Mouse (Mus musculus) induced T-regulatory cell, adult 2 months (primary cell): ENCODE measurements around the gene Nrcam.

Experiments used
- DNase-seq: peaks from one replicate; pipeline ENCODE4 v3.0.0-alpha.2; 2012; ENCODE audit warnings: low read depth

Gene Nrcam

GRCm38 (mm10) chr12:44437046-44437827 lies 108.6 kb downstream of the Nrcam start:
- DNase-seq = no peak

- DNase-seq = no peak
Observed at GRCm38 (mm10) chr12:44438884-44439283, 110.2 kb downstream of the Nrcam start.

- DNase-seq = no peak
Observed at GRCm38 (mm10) chr12:44440230-44440629, 111.5 kb downstream of the Nrcam start.

- DNase-seq = no peak
Observed at GRCm38 (mm10) chr12:44450930-44451329, 122.2 kb downstream of the Nrcam start.

- DNase-seq = no peak
Observed at GRCm38 (mm10) chr12:44451742-44452141, 123.1 kb downstream of the Nrcam start.

GRCm38 (mm10) chr12:44453791-44454190 lies 125.1 kb downstream of the Nrcam start:
- DNase-seq = no peak

- no peak for DNase-seq
Observed at GRCm38 (mm10) chr12:44457961-44458360, 129.3 kb downstream of the Nrcam start.

GRCm38 (mm10) chr12:44462436-44462835 lies 133.8 kb downstream of the Nrcam start:
- DNase-seq = no peak

GRCm38 (mm10) chr12:44462976-44463375 lies 134.3 kb downstream of the Nrcam start:
- no peak for DNase-seq

- DNase-seq = no peak
Observed at GRCm38 (mm10) chr12:44471073-44471472, 142.4 kb downstream of the Nrcam start.

GRCm38 (mm10) chr12:44475355-44475754 lies 146.7 kb downstream of the Nrcam start:
- no peak for DNase-seq

GRCm38 (mm10) chr12:44479260-44480030 lies 150.8 kb downstream of the Nrcam start:
- no peak for DNase-seq

GRCm38 (mm10) chr12:44480031-44480419 lies 151.3 kb downstream of the Nrcam start:
- no peak for DNase-seq

GRCm38 (mm10) chr12:44481415-44481814 lies 152.7 kb downstream of the Nrcam start:
- no peak for DNase-seq

- DNase-seq = no peak
Observed at GRCm38 (mm10) chr12:44492759-44493479, 164.2 kb downstream of the Nrcam start.

- no peak for DNase-seq
Observed at GRCm38 (mm10) chr12:44497762-44498161, 169.1 kb downstream of the Nrcam start.

GRCm38 (mm10) chr12:44498872-44499271 lies 170.2 kb downstream of the Nrcam start:
- no peak for DNase-seq

GRCm38 (mm10) chr12:44501807-44502487 lies 173.3 kb downstream of the Nrcam start:
- no peak for DNase-seq

- no peak for DNase-seq
Observed at GRCm38 (mm10) chr12:44503737-44504136, 175.1 kb downstream of the Nrcam start.

- DNase-seq = no peak
Observed at GRCm38 (mm10) chr12:44508635-44509034, 179.9 kb downstream of the Nrcam start.

- no peak for DNase-seq
Observed at GRCm38 (mm10) chr12:44509406-44510104, 180.9 kb downstream of the Nrcam start.
